Mouse (Mus musculus) kidney, postnatal 25 days (tissue): ENCODE measurements around the gene Xlr4b.
"Not testable (repeated sequence)": the region's sequence is repeated elsewhere in the genome, so short reads cannot be mapped to it uniquely, and the experiment has no call there.

ENCODE experiments used
- DNase-seq, 2 experiments: peaks; one replicate each; pipeline ENCODE4 v3.0.0; 2021; ENCODE audit warnings: mixed read lengths in 2 of 2

Xlr4b gene

GRCm38 (mm10) chrX:73213819-73214564 lies at the start of gene Xlr4b:
Xlr4b (plus strand) TSS chrX:73214333.
- not testable (repeated sequence) for DNase-seq

- DNase-seq: not testable (repeated sequence)
Measured at GRCm38 (mm10) chrX:73176889-73177288, 37.2 kb upstream of the Xlr4b start, which contains the start of gene Spin2d. Spin2d (minus strand) TSS chrX:73176989.

GRCm38 (mm10) chrX:73191934-73192333 lies 22.2 kb upstream of the Xlr4b start, which contains the start of gene Xlr3b:
Xlr3b (plus strand) TSS chrX:73192207.
- peak; percentile 24 to 64 for DNase-seq

GRCm38 (mm10) chrX:73225365-73225764 lies 11.2 kb downstream of the Xlr4b start:
- DNase-seq: no peak

- peak; percentile 79 to 90 for DNase-seq
Measured at GRCm38 (mm10) chrX:73227914-73228605, 13.9 kb downstream of the Xlr4b start, which contains the start of gene F8a. F8a (plus strand) TSS chrX:73228291.

- DNase-seq: peak; percentile 42 to 82
Measured at GRCm38 (mm10) chrX:73228606-73229214, 14.6 kb downstream of the Xlr4b start.

- no peak for DNase-seq
Measured at GRCm38 (mm10) chrX:73229288-73229687, 15.2 kb downstream of the Xlr4b start.

GRCm38 (mm10) chrX:73242821-73243325 lies 28.7 kb downstream of the Xlr4b start, which contains the start of gene Xlr4c:
Xlr4c (minus strand) TSS chrX:73243130.
- DNase-seq: not testable (repeated sequence)

GRCm38 (mm10) chrX:73262428-73262827 lies 48.3 kb downstream of the Xlr4b start:
- not testable (repeated sequence) for DNase-seq

- peak in 1 of 2 experiments; percentile 29 for DNase-seq
Measured at GRCm38 (mm10) chrX:73265270-73265669, 51.1 kb downstream of the Xlr4b start, which contains the start of gene Xlr3c. Xlr3c (minus strand) TSS chrX:73265390.
